Mouse (Mus musculus) CH12.LX (cell line): ENCODE results near the gene Enpp4. TPM values are rescaled to one million over a fixed set of nuclear protein-coding genes. Genes with fewer than 3 reads are reported as not detected.

Experiments
- DNase-seq: peaks from one replicate; pipeline ENCODE4 v3.0.0-alpha.2; 2013; ENCODE audit errors: extremely low read depth
- H3K27ac ChIP-seq: 2 replicates; pipeline ENCODE4 v1.5.1; 2012; ENCODE audit warnings: low read depth, mild to moderate bottlenecking, control low read depth, moderate library complexity; ENCODE audit not compliant: insufficient read depth
- H3K27me3 ChIP-seq: replicated peaks from 2 replicates; pipeline ENCODE3; 2012; ENCODE audit warnings: inconsistent platforms
- H3K36me3 ChIP-seq, 2 experiments: replicated peaks in 1 of 2; 2 replicates each; pipeline versions ENCODE3 to v1.6.1; 2012; ENCODE audit warnings: inconsistent platforms in 1 of 2, low read length in 1 of 2, mild to moderate bottlenecking in 1 of 2, mixed read lengths in 1 of 2, moderate library complexity in 1 of 2; ENCODE audit not compliant: control insufficient read depth in 1 of 2, insufficient read depth in 1 of 2
- H3K4me1 ChIP-seq, 2 experiments: 2 replicates each; pipeline ENCODE4 v1.6.1; 2012; ENCODE audit warnings: inconsistent platforms in 1 of 2, moderate library complexity in 1 of 2; ENCODE audit not compliant: insufficient read depth in 2 of 2, control insufficient read depth in 1 of 2
- H3K4me2 ChIP-seq: 2 replicates; pipeline ENCODE4 v1.6.1; 2012; ENCODE audit warnings: low read depth, mild to moderate bottlenecking, control low read depth; ENCODE audit not compliant: poor library complexity, insufficient read depth, severe bottlenecking
- H3K4me3 ChIP-seq, 3 experiments: fragments of 150-350 bp in 1 of 3; sonication (generic) in 1 of 3; replicated peaks in 1 of 3; 2 replicates each; pipeline versions ENCODE3 to v1.5.1; 2011 to 2012; ENCODE audit warnings: low read depth in 2 of 3, low read length in 2 of 3, mild to moderate bottlenecking in 2 of 3, moderate library complexity in 2 of 3, control low read depth in 1 of 3, improper control_type of control experiment in 1 of 3, inconsistent platforms in 1 of 3, mixed read lengths in 1 of 3; ENCODE audit not compliant: poor library complexity in 1 of 3
- H3K79me2 ChIP-seq: replicated peaks from 2 replicates; pipeline ENCODE4 v1.6.1; 2012; ENCODE audit warnings: mild to moderate bottlenecking, moderate library complexity; ENCODE audit not compliant: control insufficient read depth, poor library complexity, insufficient read depth, severe bottlenecking; ENCODE audit errors: extremely low read depth
- H3K9ac ChIP-seq: 2 replicates; pipeline ENCODE4 v1.6.1; 2012; ENCODE audit warnings: low read depth, mild to moderate bottlenecking, control low read depth, moderate library complexity; ENCODE audit not compliant: insufficient read depth
- H3K9me3 ChIP-seq: replicated peaks from 2 replicates; pipeline ENCODE3; 2012; ENCODE audit warnings: low read length, inconsistent platforms, mixed read lengths
- CHD1 ChIP-seq: IDR thresholded peaks from 2 replicates; pipeline ENCODE4 v1.6.1; 2012; ENCODE audit warnings: low read depth, low read length, improper control_type of control experiment, inconsistent platforms
- CHD2 ChIP-seq: IDR thresholded peaks from 2 replicates; pipeline ENCODE4 v1.6.1; 2011; ENCODE audit warnings: low read length, improper control_type of control experiment
- CTCF ChIP-seq, 2 experiments: IDR thresholded peaks in 1 of 2; conservative IDR thresholded peaks in 1 of 2; 2 replicates each; pipeline ENCODE4 v1.5.1; 2011 to 2012; ENCODE audit warnings: low read depth in 2 of 2, low read length in 2 of 2, improper control_type of control experiment in 1 of 2, inconsistent platforms in 1 of 2, mild to moderate bottlenecking in 1 of 2, moderate library complexity in 1 of 2
- E2F4 ChIP-seq: IDR thresholded peaks from 2 replicates; pipeline ENCODE4 v1.6.1; 2011; ENCODE audit warnings: low read depth, low read length, improper control_type of control experiment; ENCODE audit not compliant: insufficient replicate concordance
- GABPA ChIP-seq: IDR thresholded peaks from 2 replicates; pipeline ENCODE4 v1.6.1; 2012; ENCODE audit warnings: low read depth, low read length, improper control_type of control experiment, inconsistent platforms; ENCODE audit not compliant: insufficient replicate concordance
- IRF4 ChIP-seq: IDR thresholded peaks from 2 replicates; pipeline ENCODE4 v1.6.1; 2014; ENCODE audit warnings: low read depth, mild to moderate bottlenecking, inconsistent platforms, low read length, improper control_type of control experiment
- JUN ChIP-seq: IDR thresholded peaks from 2 replicates; pipeline ENCODE4 v1.6.1; 2011; ENCODE audit warnings: low read depth, mild to moderate bottlenecking, low read length, improper control_type of control experiment, moderate library complexity; ENCODE audit not compliant: insufficient read depth
- KAT2A ChIP-seq: IDR thresholded peaks from 2 replicates; pipeline ENCODE4 v1.6.1; 2012; ENCODE audit warnings: low read length, improper control_type of control experiment, inconsistent platforms; ENCODE audit not compliant: insufficient replicate concordance
- MAX ChIP-seq: IDR thresholded peaks from 2 replicates; pipeline ENCODE4 v1.6.1; 2011; ENCODE audit warnings: low read length, improper control_type of control experiment
- MEF2A ChIP-seq: IDR thresholded peaks from 2 replicates; pipeline ENCODE4 v1.6.1; 2014; ENCODE audit warnings: low read depth, mild to moderate bottlenecking, inconsistent platforms, low read length, improper control_type of control experiment, borderline replicate concordance
- MYC ChIP-seq: IDR thresholded peaks from 2 replicates; pipeline ENCODE4 v1.6.1; 2011; ENCODE audit warnings: low read depth, mild to moderate bottlenecking, improper control_type of control experiment, low read length
- NELFE ChIP-seq: IDR thresholded peaks from 2 replicates; pipeline ENCODE4 v1.6.1; 2011; ENCODE audit warnings: low read depth, low read length, improper control_type of control experiment
- POLR2A ChIP-seq: IDR thresholded peaks from 2 replicates; pipeline ENCODE4 v1.6.1; 2011; ENCODE audit warnings: low read depth, mild to moderate bottlenecking, improper control_type of control experiment, low read length
- POLR2AphosphoS2 ChIP-seq: IDR thresholded peaks from 2 replicates; pipeline ENCODE4 v1.6.1; 2011; ENCODE audit warnings: low read depth, low read length, improper control_type of control experiment
- RAD21 ChIP-seq: IDR thresholded peaks from 2 replicates; pipeline ENCODE4 v1.6.1; 2011; ENCODE audit warnings: low read depth, mild to moderate bottlenecking, low read length, improper control_type of control experiment, moderate library complexity
- RCOR1 ChIP-seq: conservative IDR thresholded peaks from 2 replicates; pipeline ENCODE4 v1.6.1; 2012; ENCODE audit warnings: low read depth, mild to moderate bottlenecking, inconsistent platforms, low read length, improper control_type of control experiment
- SIN3A ChIP-seq: IDR thresholded peaks from 2 replicates; pipeline ENCODE4 v1.6.1; 2012; ENCODE audit warnings: low read length, improper control_type of control experiment, inconsistent platforms
- SMC3 ChIP-seq: IDR thresholded peaks from 2 replicates; pipeline ENCODE4 v1.6.1; 2011; ENCODE audit warnings: low read depth, low read length, improper control_type of control experiment
- TCF12 ChIP-seq: IDR thresholded peaks from 2 replicates; pipeline ENCODE4 v1.6.1; 2014; ENCODE audit warnings: low read depth, mild to moderate bottlenecking, inconsistent platforms, low read length, improper control_type of control experiment
- USF2 ChIP-seq: conservative IDR thresholded peaks from 2 replicates; pipeline ENCODE4 v1.6.1; 2011; ENCODE audit warnings: low read depth, low read length, improper control_type of control experiment
- ZMIZ1 ChIP-seq: IDR thresholded peaks from 2 replicates; pipeline ENCODE4 v1.6.1; 2012; ENCODE audit warnings: low read depth, mild to moderate bottlenecking, inconsistent platforms, low read length, improper control_type of control experiment
- ZNF384 ChIP-seq: IDR thresholded peaks from 2 replicates; pipeline ENCODE4 v1.6.1; 2012; ENCODE audit warnings: low read depth, low read length, improper control_type of control experiment, inconsistent platforms
- dilution Hi-C: fragments of 300-500 bp; cut with MboI; formaldehyde crosslinking; loops from 2 replicates; pipeline ENCODE4 v1.14.3; 2020; ENCODE audit warnings: low sequenced_read_pairs; ENCODE audit not compliant: extremely low pct_unique_long_range_greater_than_20kb, extremely low pct_ligation_motif_present
- in situ Hi-C: fragments of 300-500 bp; cut with MboI; formaldehyde crosslinking; loops from 3 replicates; pipeline ENCODE4 v1.14.3; 2019; ENCODE audit warnings: low sequenced_read_pairs, low pct_ligation_motif_present, low pct_unique_long_range_greater_than_20kb, mixed read lengths
- polyA plus RNA-seq: library from polyadenylated mRNA; unstranded; fragments of >175 nt; gene quantifications from 2 replicates; pipeline ENCODE4 v1.2.1, GENCODE M21; 2012; ENCODE audit warnings: low read depth; ENCODE audit not compliant: insufficient read length
- total RNA-seq, 2 experiments: library from RNA; depleted of rRNA; stranded (reverse); fragments of 300-350 nt in 1 of 2; fragments of >200 nt in 1 of 2; gene quantifications; 2 replicates each; pipeline ENCODE4 v1.2.3; 2012 to 2014

Gene Enpp4
- total and polyA plus RNA-seq, 3 experiments = 0.11 to 0.34 (median 0.16) TPM

GRCm38 (mm10) chr17:44068876-44069275 lies 36.7 kb downstream of the Enpp4 start:
- Histone ChIP-seq H3K36me3 (no peaks in the 10 kb centered on the region), H3K4me3 (no peak overlapping the region), H3K27ac (no peak overlapping the region)
- no peak for DNase-seq
- TF ChIP-seq ZMIZ1 = no peak
- TF ChIP-seq E2F4 = no peak
- no peak for TF ChIP-seq GABPA
- TF ChIP-seq RCOR1 = no peak
- TF ChIP-seq KAT2A = no peak
- no peak for TF ChIP-seq NELFE
- no peak for TF ChIP-seq POLR2AphosphoS2
- no peak for TF ChIP-seq POLR2A
- no peak for TF ChIP-seq TCF12
- TF ChIP-seq RAD21 = no peak
- no peak for TF ChIP-seq ZNF384
- TF ChIP-seq CHD2 = no peak
- no peak for TF ChIP-seq SIN3A
- TF ChIP-seq, all 38 proteins: peak for 0
- dilution Hi-C loops = no loop called here
- in situ Hi-C loops = no loop called here
- Histone ChIP-seq H3K9ac (no peak overlapping the region), H3K79me2 (no peaks in the 10 kb centered on the region), H3K9me3 (peaks cover 6% of the 10 kb centered on the region), H3K27me3 (peaks cover 79% of the 10 kb centered on the region), H3K4me1 (no peaks in the 10 kb centered on the region), H3K4me2 (no peak overlapping the region)

DNA sequence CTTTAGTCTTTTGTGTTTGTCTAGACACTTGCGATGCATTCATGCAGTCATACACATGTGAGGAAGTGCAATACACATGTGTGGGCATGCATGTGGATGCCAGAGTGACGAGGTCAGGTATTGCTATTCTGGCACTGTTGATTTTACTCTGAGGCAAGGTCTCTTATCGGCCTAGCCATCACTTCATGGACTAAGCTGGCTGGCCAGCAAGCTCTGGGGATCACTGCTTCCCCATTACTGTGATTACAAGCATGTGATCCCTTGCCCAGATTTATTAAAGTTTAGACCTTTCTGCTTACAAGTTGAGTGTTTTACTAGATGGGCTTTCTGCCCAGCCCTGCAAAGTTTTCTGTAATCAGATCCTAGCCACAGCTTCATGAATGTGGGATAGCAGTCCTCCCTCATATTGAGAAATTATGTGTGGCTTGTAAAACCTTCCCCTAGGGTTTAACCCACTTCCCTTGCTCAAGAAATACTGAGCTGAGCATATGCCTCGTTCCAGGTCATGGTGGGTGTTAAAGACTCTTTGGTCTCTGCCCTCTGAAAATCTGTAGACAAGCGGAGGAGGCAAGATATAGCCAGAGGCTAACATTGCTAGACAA lies 44.2 kb downstream of the Enpp4 start:
- Histone ChIP-seq H3K4me1 (no peaks in the 10 kb centered on the region), H3K27ac (no peak overlapping the region), H3K4me2 (no peak overlapping the region), H3K36me3 (no peaks in the 10 kb centered on the region), H3K79me2 (no peaks in the 10 kb centered on the region), H3K9me3 (peaks cover 11% of the 10 kb centered on the region), H3K4me3 (no peak overlapping the region), H3K27me3 (peaks cover 78% of the 10 kb centered on the region), H3K9ac (no peak overlapping the region)
- dilution Hi-C loops = no loop called here
- in situ Hi-C loops = no loop called here
- TF ChIP-seq SMC3 (no peak), CTCF (conservative IDR thresholded peaks at IDR 0.05 in 1 of 2, IDR thresholded peaks at IDR 0.05 in 1 of 2; ENCODE audit: low read depth in 2 of 2, low read length in 2 of 2) (no peak), NELFE (no peak), MYC (no peak), SIN3A (no peak), MEF2A (no peak), JUN (no peak), POLR2AphosphoS2 (no peak), CHD1 (no peak), RCOR1 (no peak), USF2 (no peak), TCF12 (no peak), IRF4 (no peak), MAX (no peak), CHD2 (no peak)
- TF ChIP-seq, all 38 proteins: peak for 0
- DNase-seq = no peak
